Mouse (Mus musculus) liver, embryonic 14.5 days (tissue): ENCODE measurements around the gene Gm28043.

Source experiments
- CTCF ChIP-seq: IDR thresholded peaks from 2 replicates; pipeline ENCODE4 v1.5.1; 2016; ENCODE audit warnings: antibody characterized with exemption, low read depth, control low read depth
- EP300 ChIP-seq: IDR thresholded peaks from 2 replicates; pipeline ENCODE4 v1.6.1; 2016; ENCODE audit warnings: antibody characterized with exemption, low read depth

- TF ChIP-seq CTCF = no peak
- TF ChIP-seq EP300 = no peak
These were observed 12.6 kb downstream of the Gm28043 start for GRCm38 (mm10) chr17:29627285-29627684.
